ENCODE assay signal across 26 mouse cellular contexts in the genomic region with DNA sequence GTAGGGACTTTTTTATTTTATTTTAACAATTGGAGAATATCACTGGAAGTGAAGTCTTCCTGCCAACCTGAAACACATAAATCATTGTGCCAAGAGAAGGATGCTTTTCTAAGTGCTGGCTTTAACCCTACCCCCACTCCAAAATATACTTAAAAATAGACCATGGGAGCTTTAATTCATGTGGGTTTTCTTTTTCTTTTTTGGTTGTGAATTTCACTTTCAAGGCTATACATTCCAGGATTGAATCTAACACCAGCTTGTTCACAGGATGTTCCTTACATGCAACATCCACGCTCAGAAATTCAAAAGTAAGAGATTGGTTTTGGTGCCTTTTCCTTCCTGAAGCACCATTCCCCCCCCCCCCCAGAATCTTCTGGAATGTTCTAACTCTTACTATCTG. TPM values are rescaled to one million over a fixed set of nuclear protein-coding genes. Genes with fewer than 3 reads are reported as not detected.
"Had no signal": no experiment of that assay in that cellular context is flagged by ENCODE, and none has a peak within 500 bp of the region (broad histone marks: within the 10 kb centered on the region; RNA-seq: fewer than 3 reads in every experiment).

No protein-coding gene starts in this region.

- ATAC-seq: hindbrain, postnatal 0 days; intestine, embryonic 16.5 days; liver, embryonic 12.5 days had no signal

- H3K4me3 ChIP-seq: heart, adult 2 months; heart, embryonic 13.5 days; heart, embryonic 15.5 days; hindbrain, embryonic 13.5 days; hindbrain, embryonic 15.5 days; kidney, embryonic 15.5 days; limb, embryonic 13.5 days; limb, embryonic 15.5 days; liver, embryonic 12.5 days had no signal

- H3K9ac ChIP-seq: heart, embryonic 13.5 days; heart, embryonic 15.5 days; hindbrain, embryonic 13.5 days; hindbrain, embryonic 15.5 days; kidney, embryonic 15.5 days; limb, embryonic 13.5 days; limb, embryonic 15.5 days; liver, embryonic 12.5 days; liver, embryonic 14.5 days had no signal

- DNase-seq: gastrocnemius, postnatal 14 days; gastrocnemius, postnatal 36 days; heart, adult 11 months; heart, adult 2 months; heart, postnatal 14 days; heart, postnatal 36 days; kidney, adult 11 months; kidney, postnatal 14 days; kidney, postnatal 36 days; layer of hippocampus, postnatal 36 days; left cerebral cortex, postnatal 4 days had no signal

- H3K9me3 ChIP-seq: heart, embryonic 13.5 days; heart, embryonic 15.5 days; hindbrain, embryonic 13.5 days; hindbrain, embryonic 15.5 days; kidney, embryonic 15.5 days; limb, embryonic 13.5 days; limb, embryonic 15.5 days; liver, embryonic 12.5 days had no signal

- H3K36me3 ChIP-seq: heart, embryonic 13.5 days; heart, embryonic 15.5 days; hindbrain, embryonic 13.5 days; hindbrain, embryonic 15.5 days; kidney, embryonic 15.5 days; limb, embryonic 13.5 days; limb, embryonic 15.5 days; liver, embryonic 12.5 days had no signal

- H3K27me3 ChIP-seq: heart, embryonic 13.5 days; heart, embryonic 15.5 days; hindbrain, embryonic 13.5 days; hindbrain, embryonic 15.5 days; kidney, embryonic 15.5 days; limb, embryonic 13.5 days; limb, embryonic 15.5 days; liver, embryonic 12.5 days had no signal

- H3K4me2 ChIP-seq: heart, embryonic 11.5 days; heart, embryonic 13.5 days; heart, embryonic 15.5 days; hindbrain, embryonic 13.5 days; hindbrain, embryonic 15.5 days; kidney, embryonic 15.5 days; limb, embryonic 13.5 days; limb, embryonic 15.5 days; liver, embryonic 12.5 days had no signal

- H3K27ac ChIP-seq: heart, adult 2 months; heart, embryonic 13.5 days; heart, embryonic 15.5 days; hindbrain, embryonic 13.5 days; hindbrain, embryonic 15.5 days; hindbrain, postnatal 0 days; kidney, embryonic 15.5 days; kidney, postnatal 0 days; limb, embryonic 13.5 days; limb, embryonic 15.5 days; liver, embryonic 12.5 days; liver, embryonic 14.5 days had no signal

- H3K4me1 ChIP-seq: heart, embryonic 15.5 days; hindbrain, embryonic 13.5 days; hindbrain, embryonic 15.5 days; kidney, embryonic 15.5 days; limb, embryonic 13.5 days; limb, embryonic 15.5 days; liver, embryonic 12.5 days had no signal

RNA-seq across cellular contexts. Expression of a gene that starts 50.1 kb away (rescaled TPM):
- total RNA-seq: gastrocnemius, adult 18-20 months; gastrocnemius, adult 8-10 months had no signal
